ENCODE assay signal across 21 mouse cellular contexts in genomic region chr2:144719294-144719693, GRCm38 (mm10).
DNase-seq lines count a peak whose midpoint lies in the region; ATAC-seq and TF ChIP-seq lines count a peak whose summit lies in the region.
"Had no signal": no experiment of that assay in that cellular context is flagged by ENCODE, and none has a peak within 500 bp of the region (broad histone marks: within the 10 kb centered on the region; RNA-seq: fewer than 3 reads in every experiment).

No protein-coding gene starts in this region.

- H3K4me3 ChIP-seq in hindbrain, embryonic 10.5 days: no peak overlapping the region
- no peak overlapping the region for H3K4me3 ChIP-seq in hindbrain, embryonic 16.5 days (ENCODE audit: low read length)
- no peak overlapping the region for H3K4me3 ChIP-seq in lung, embryonic 16.5 days (ENCODE audit: low read length)
- no peak overlapping the region for H3K4me3 ChIP-seq in bone marrow, adult 2 months (replicated peaks; ENCODE audit: control insufficient read depth, low read depth, low read length)
- H3K4me3 ChIP-seq in heart, embryonic 12.5 days: no peak overlapping the region
- H3K4me3 ChIP-seq: erythroblast, embryonic 14.5 days; megakaryocyte, embryonic 14.5 days; myocyte had no signal

- no peak overlapping the region for H3K9ac ChIP-seq in hindbrain, embryonic 16.5 days (ENCODE audit: low read depth, low read length)
- no peak overlapping the region for H3K9ac ChIP-seq in lung, embryonic 16.5 days (ENCODE audit: low read length)
- no peak overlapping the region for H3K9ac ChIP-seq in heart, embryonic 12.5 days

- TF ChIP-seq POLR2A in bone marrow, adult 2 months (IDR thresholded peaks at IDR 0.05; ENCODE audit: borderline replicate concordance, control insufficient read depth, low read depth, low read length): no peak

- no peaks in the 10 kb centered on the region for H3K9me3 ChIP-seq in hindbrain, embryonic 10.5 days
- no peaks in the 10 kb centered on the region for H3K9me3 ChIP-seq in hindbrain, embryonic 16.5 days (ENCODE audit: control insufficient read depth, low read length)
- H3K9me3 ChIP-seq in lung, embryonic 16.5 days (ENCODE audit: control insufficient read depth, low read length): no peaks in the 10 kb centered on the region
- H3K9me3 ChIP-seq in heart, embryonic 12.5 days (replicated peaks): no peaks in the 10 kb centered on the region
- H3K9me3 ChIP-seq: G1E; megakaryocyte, embryonic 14.5 days had no signal

- ATAC-seq in hindbrain, embryonic 16.5 days: no peak
- ATAC-seq in lung, embryonic 16.5 days (ENCODE audit: low read depth): peak; percentile 8; the same call in 1 of the 2 replicates
- ATAC-seq in granulocyte monocyte progenitor cell, adult 5-6 weeks (replicated peaks; ENCODE audit: poor library complexity, severe bottlenecking): 0 out of 2 replicates have a peak, but pooled peaks have one; percentile 1
- ATAC-seq in heart, embryonic 12.5 days (ENCODE audit: insufficient number of reproducible peaks, low FRiP score): no peak
- ATAC-seq: activated CD4-positive, CD25-positive, alpha-beta regulatory T cell, adult 4 months had no signal

- peak overlapping the region; percentile 40 for H3K27ac ChIP-seq in hindbrain, embryonic 10.5 days
- H3K27ac ChIP-seq in hindbrain, embryonic 16.5 days (ENCODE audit: low read depth, low read length): no peak overlapping the region
- peak overlapping the region; percentile 27; the same call in 1 of the 2 replicates for H3K27ac ChIP-seq in lung, embryonic 16.5 days (ENCODE audit: low read length)
- peak overlapping the region; percentile 83 for H3K27ac ChIP-seq in bone marrow, adult 2 months (ENCODE audit: control insufficient read depth, insufficient read depth, low read depth, low read length, poor library complexity)
- H3K27ac ChIP-seq in heart, embryonic 12.5 days (ENCODE audit: poor library complexity, severe bottlenecking): no peak overlapping the region
- H3K27ac ChIP-seq: kidney, postnatal 0 days had no signal

- H3K36me3 ChIP-seq in hindbrain, embryonic 10.5 days: no peaks in the 10 kb centered on the region
- H3K36me3 ChIP-seq in hindbrain, embryonic 16.5 days (ENCODE audit: control insufficient read depth, insufficient read depth, low read length): no peaks in the 10 kb centered on the region
- H3K36me3 ChIP-seq in lung, embryonic 16.5 days (ENCODE audit: control insufficient read depth, insufficient read depth, low read length): no peaks in the 10 kb centered on the region
- no peaks in the 10 kb centered on the region for H3K36me3 ChIP-seq in heart, embryonic 12.5 days

- H3K4me1 ChIP-seq in hindbrain, embryonic 10.5 days (replicated peaks): peaks cover 19% of the 10 kb centered on the region
- peaks cover 4% of the 10 kb centered on the region for H3K4me1 ChIP-seq in hindbrain, embryonic 16.5 days (ENCODE audit: control insufficient read depth, insufficient read depth, low read depth, low read length)
- H3K4me1 ChIP-seq in lung, embryonic 16.5 days (replicated peaks; ENCODE audit: control insufficient read depth, insufficient read depth, low read length): peaks cover 6% of the 10 kb centered on the region
- H3K4me1 ChIP-seq in bone marrow, adult 2 months (ENCODE audit: control insufficient read depth, insufficient read depth, low read length): no peaks in the 10 kb centered on the region; the same call in 1 of the 2 replicates
- H3K4me1 ChIP-seq in heart, embryonic 12.5 days (replicated peaks): 0 out of 2 replicates have a peak, but pooled peaks cover 3% of the 10 kb centered on the region

- H3K4me2 ChIP-seq in hindbrain, embryonic 16.5 days (ENCODE audit: low read length): no peak overlapping the region
- no peak overlapping the region for H3K4me2 ChIP-seq in lung, embryonic 16.5 days (ENCODE audit: low read depth, low read length)
- H3K4me2 ChIP-seq in heart, embryonic 12.5 days: no peak overlapping the region

- intact Hi-C loops in left cerebral cortex, postnatal 10 days (cut with DNase I): no loop called here

- no peaks in the 10 kb centered on the region for H3K27me3 ChIP-seq in hindbrain, embryonic 10.5 days (ENCODE audit: insufficient read depth, poor library complexity, severe bottlenecking)
- H3K27me3 ChIP-seq in hindbrain, embryonic 16.5 days (replicated peaks; ENCODE audit: control insufficient read depth, insufficient read depth, low read length): no peaks in the 10 kb centered on the region
- no peaks in the 10 kb centered on the region for H3K27me3 ChIP-seq in lung, embryonic 16.5 days (ENCODE audit: control insufficient read depth, insufficient read depth, low read depth, low read length)
- H3K27me3 ChIP-seq in heart, embryonic 12.5 days (replicated peaks): no peaks in the 10 kb centered on the region
- H3K27me3 ChIP-seq: megakaryocyte, embryonic 14.5 days had no signal

- no peak for TF ChIP-seq CTCF in bone marrow, adult 2 months (IDR thresholded peaks at IDR 0.05; ENCODE audit: control insufficient read depth, insufficient read depth, low read length)

- no peak for DNase-seq in hindbrain, embryonic 10.5 days (ENCODE audit: low spot score)
- no peak for DNase-seq in lung, adult 18-20 months
- no peak for DNase-seq in left cerebral cortex, postnatal 10 days (ENCODE audit: extremely low spot score in 1 of 2, low spot score in 2 of 2)
- DNase-seq: adrenal gland, postnatal 36 days; cerebellum, adult 2 months; cerebellum, postnatal 36 days; gastrocnemius, postnatal 36 days; kidney, adult 11 months; lung, postnatal 14 days; thymus, postnatal 36 days had no signal

- WGBS in hindbrain, embryonic 10.5 days: 78% methylated on average over 5 of the region's 5 CpGs
- 70% methylated on average over 5 of the region's 5 CpGs for WGBS in hindbrain, embryonic 16.5 days
- WGBS in lung, embryonic 16.5 days: 71% methylated on average over 5 of the region's 5 CpGs
- WGBS in bone marrow, adult 2 months: 63% methylated on average over 5 of the region's 5 CpGs
- WGBS in heart, embryonic 12.5 days: 82% methylated on average over 5 of the region's 5 CpGs

Comparison
In these comparisons a context has a peak if more than half of its experiments do, and no peak if none do; other contexts are left out.
1. H3K27ac ChIP-seq: peak in hindbrain, embryonic 10.5 days (single experiment), lung, embryonic 16.5 days (single experiment) and bone marrow, adult 2 months (single experiment); none in hindbrain, embryonic 16.5 days (single experiment) and heart, embryonic 12.5 days (single experiment).
2. ATAC-seq: peak in lung, embryonic 16.5 days (single experiment) and granulocyte monocyte progenitor cell, adult 5-6 weeks (single experiment); none in hindbrain, embryonic 16.5 days (single experiment) and heart, embryonic 12.5 days (single experiment).